Mouse (Mus musculus) forebrain, embryonic 11.5 days (tissue): ENCODE results near the gene P2rx7. TPM values are rescaled to one million over a fixed set of nuclear protein-coding genes. Genes with fewer than 3 reads are reported as not detected.

Experiments used
- ATAC-seq: fragments of 200-750 bp; cut with Nextera tagmentation; replicated peaks from 2 replicates; pipeline ENCODE4 v1.8.0; 2017; ENCODE audit warnings: moderate TSS enrichment; ENCODE audit not compliant: low FRiP score
- DNase-seq: peaks from one replicate; pipeline ENCODE4 v3.0.0-alpha.2; 2017; ENCODE audit warnings: low spot score
- H3K27ac ChIP-seq: fragments of 300-500 bp; sonication (generic); 2 replicates; pipeline ENCODE4 v1.5.1; 2014; ENCODE audit warnings: low read depth, low read length
- H3K27me3 ChIP-seq: fragments of 300-500 bp; sonication (generic); 2 replicates; pipeline ENCODE4 v1.6.1; 2014; ENCODE audit warnings: mild to moderate bottlenecking, low read length, mixed read lengths; ENCODE audit not compliant: control insufficient read depth, insufficient read depth
- H3K36me3 ChIP-seq: fragments of 300-500 bp; sonication (generic); 2 replicates; pipeline ENCODE4 v1.6.1; 2014; ENCODE audit warnings: mild to moderate bottlenecking, low read length, moderate library complexity, mixed read lengths; ENCODE audit not compliant: control insufficient read depth, insufficient read depth
- H3K4me1 ChIP-seq: fragments of 300-500 bp; sonication (generic); replicated peaks from 2 replicates; pipeline ENCODE4 v1.6.1; 2014; ENCODE audit warnings: low read length, mixed read lengths; ENCODE audit not compliant: control insufficient read depth, insufficient read depth
- H3K4me2 ChIP-seq: fragments of 300-500 bp; sonication (generic); 2 replicates; pipeline ENCODE4 v1.6.1; 2014; ENCODE audit warnings: low read depth, mild to moderate bottlenecking, low read length, moderate library complexity, mixed read lengths; ENCODE audit not compliant: severe bottlenecking
- H3K4me3 ChIP-seq: fragments of 300-500 bp; sonication (generic); 2 replicates; pipeline ENCODE4 v1.5.1; 2014; ENCODE audit warnings: low read depth, low read length
- H3K9ac ChIP-seq: fragments of 300-500 bp; sonication (generic); 2 replicates; pipeline ENCODE4 v1.6.1; 2014; ENCODE audit warnings: low read length
- H3K9me3 ChIP-seq: fragments of 300-500 bp; sonication (generic); 2 replicates; pipeline ENCODE4 v1.6.1; 2016; ENCODE audit warnings: low read length, mixed read lengths; ENCODE audit not compliant: control insufficient read depth
- whole genome bisulfite sequencing: fragments of 180-500 bp; shearing (Covaris S2); extraction: QIAGEN DNeasy Blood & Tissue Kit; methylation state at CpG from one replicate; pipeline ENCODE4 v1.1.7; 2014; 5-methylcytosine and 5-hydroxymethylcytosine counted together
- microRNA-seq: library from miRNA; unstranded; fragments of <30 nt; microRNA quantifications from one replicate; pipeline ENCODE4, GENCODE M21; 2016; ENCODE audit not compliant: insufficient number of aligned reads
- polyA plus RNA-seq: library from polyadenylated mRNA; unstranded; fragments of >200 nt; fragmentation: Nextera tagmentation; extraction: Ambion mirVana; gene quantifications from 2 replicates; pipeline ENCODE4 v1.2.1, GENCODE M21; 2014

The P2rx7 gene
- polyA plus RNA-seq, 1 experiment from 2014 or later, result 0.77 TPM

GRCm38 (mm10) chr5:122731991-122732673 lies 88.4 kb downstream of the P2rx7 start:
- WGBS, result 74% methylated on average over 15 of the region's 15 CpGs
- Histone ChIP-seq H3K4me3 (no peak overlapping the region), H3K9ac (no peak overlapping the region), H3K4me1 (no peaks in the 10 kb centered on the region), H3K4me2 (no peak overlapping the region), H3K9me3 (no peaks in the 10 kb centered on the region), H3K27ac (0 out of 2 replicates have a peak overlapping the region, but pooled peaks have one; percentile 34), H3K36me3 (no peaks in the 10 kb centered on the region), H3K27me3 (no peaks in the 10 kb centered on the region)
- ATAC-seq (no peak), DNase-seq (no peak)

GRCm38 (mm10) chr5:122733881-122734280 lies 90.2 kb downstream of the P2rx7 start:
- no peaks in the 10 kb centered on the region for H3K27me3 ChIP-seq
- H3K4me1 ChIP-seq, result no peaks in the 10 kb centered on the region
- no peaks in the 10 kb centered on the region for H3K9me3 ChIP-seq
- H3K27ac ChIP-seq, result no peak overlapping the region
- no peak overlapping the region for H3K4me3 ChIP-seq
- ATAC-seq (no peak), DNase-seq (no peak)
- WGBS, result 74% methylated on average over 17 of the region's 17 CpGs
- no peak overlapping the region for H3K4me2 ChIP-seq
- H3K9ac ChIP-seq, result no peak overlapping the region
- no peaks in the 10 kb centered on the region for H3K36me3 ChIP-seq

- Histone ChIP-seq H3K9me3 (no peaks in the 10 kb centered on the region), H3K9ac (no peak overlapping the region), H3K36me3 (no peaks in the 10 kb centered on the region), H3K4me3 (no peak overlapping the region), H3K27me3 (no peaks in the 10 kb centered on the region), H3K27ac (no peak overlapping the region), H3K4me2 (no peak overlapping the region), H3K4me1 (no peaks in the 10 kb centered on the region)
- ATAC-seq (no peak), DNase-seq (no peak)
- 95% methylated on average over 7 of the region's 7 CpGs for WGBS
Measured at GRCm38 (mm10) chr5:122735853-122736252, 92.1 kb downstream of the P2rx7 start.

- Histone ChIP-seq H3K36me3 (no peaks in the 10 kb centered on the region), H3K27me3 (no peaks in the 10 kb centered on the region), H3K9ac (no peak overlapping the region), H3K27ac (no peak overlapping the region), H3K9me3 (no peaks in the 10 kb centered on the region), H3K4me1 (no peaks in the 10 kb centered on the region), H3K4me2 (no peak overlapping the region), H3K4me3 (no peak overlapping the region)
- ATAC-seq (no peak), DNase-seq (no peak)
- 92% methylated on average over 15 of the region's 15 CpGs for WGBS
Measured at GRCm38 (mm10) chr5:122736761-122737160, 93.0 kb downstream of the P2rx7 start.

Small RNAs within 50 kb of the gene (microRNA-seq; reads per million reads assigned to microRNA genes)
- not detected for gene Mir8115

Other genes with a start within 250 kb of the P2rx7 start
- gene Anapc7, start 222.2 kb upstream of the P2rx7 start, polyA plus RNA-seq, result 28.3 and 31.9 TPM in 2 replicates
- gene Atp2a2, start 141.7 kb upstream of the P2rx7 start, polyA plus RNA-seq, result 58.7 and 60.6 TPM in 2 replicates
- gene Ift81, start 29.4 kb upstream of the P2rx7 start, polyA plus RNA-seq, result 49.4 TPM in 2 replicates
- gene P2rx4, start 63.6 kb downstream of the P2rx7 start, polyA plus RNA-seq, result 5.2 and 5.5 TPM in 2 replicates
- 24.4 and 26.3 TPM in 2 replicates for gene Camkk2, start 135.5 kb downstream of the P2rx7 start, polyA plus RNA-seq
- 536 and 549 TPM in 2 replicates for gene Anapc5, start 177.4 kb downstream of the P2rx7 start, polyA plus RNA-seq
- gene Rnf34, start 206.1 kb downstream of the P2rx7 start, polyA plus RNA-seq, result 51.1 and 53.2 TPM in 2 replicates